Mouse (Mus musculus) cerebellum, postnatal 4 days (tissue): ENCODE data around the gene Rab30.
"Not testable (repeated sequence)": the region's sequence is repeated elsewhere in the genome, so short reads cannot be mapped to it uniquely, and the experiment has no call there.

Experiments used
- DNase-seq, 2 experiments: peaks; one replicate each; pipeline ENCODE4 v3.0.0; 2022; ENCODE audit warnings: low spot score in 2 of 2, mixed read lengths in 1 of 2

Rab30 gene

GRCm38 (mm10) chr7:92750395-92750794, 9.0 kb downstream of the Rab30 start:
- DNase-seq = no peak

GRCm38 (mm10) chr7:92758067-92758466, 16.7 kb downstream of the Rab30 start:
- DNase-seq = no peak

DNA sequence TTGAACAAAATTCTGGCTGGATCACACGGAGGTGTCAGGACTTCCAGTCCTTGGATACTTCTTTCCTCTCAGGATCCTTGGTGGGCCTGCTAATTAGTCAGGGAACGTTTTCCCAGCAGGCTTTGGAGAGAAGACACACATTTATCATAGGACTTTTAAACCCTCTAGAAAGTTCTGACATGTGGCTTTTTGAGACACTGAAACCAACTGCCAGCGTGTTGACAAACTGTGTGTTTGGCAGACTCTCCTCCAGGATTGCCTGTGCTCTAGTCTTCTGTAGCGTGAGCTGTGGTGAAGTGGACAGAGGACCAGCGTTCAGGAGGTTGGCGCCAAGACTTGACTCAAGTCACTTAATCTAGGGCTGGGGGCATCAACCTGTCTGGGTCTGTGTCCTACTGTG, 19.2 kb downstream of the Rab30 start:
- DNase-seq = no peak

GRCm38 (mm10) chr7:92761161-92761560, 19.8 kb downstream of the Rab30 start:
- DNase-seq = no peak

- peak in 1 of 2 experiments; percentile 24 for DNase-seq
Observed at GRCm38 (mm10) chr7:92765426-92765825, 24.0 kb downstream of the Rab30 start.

DNA sequence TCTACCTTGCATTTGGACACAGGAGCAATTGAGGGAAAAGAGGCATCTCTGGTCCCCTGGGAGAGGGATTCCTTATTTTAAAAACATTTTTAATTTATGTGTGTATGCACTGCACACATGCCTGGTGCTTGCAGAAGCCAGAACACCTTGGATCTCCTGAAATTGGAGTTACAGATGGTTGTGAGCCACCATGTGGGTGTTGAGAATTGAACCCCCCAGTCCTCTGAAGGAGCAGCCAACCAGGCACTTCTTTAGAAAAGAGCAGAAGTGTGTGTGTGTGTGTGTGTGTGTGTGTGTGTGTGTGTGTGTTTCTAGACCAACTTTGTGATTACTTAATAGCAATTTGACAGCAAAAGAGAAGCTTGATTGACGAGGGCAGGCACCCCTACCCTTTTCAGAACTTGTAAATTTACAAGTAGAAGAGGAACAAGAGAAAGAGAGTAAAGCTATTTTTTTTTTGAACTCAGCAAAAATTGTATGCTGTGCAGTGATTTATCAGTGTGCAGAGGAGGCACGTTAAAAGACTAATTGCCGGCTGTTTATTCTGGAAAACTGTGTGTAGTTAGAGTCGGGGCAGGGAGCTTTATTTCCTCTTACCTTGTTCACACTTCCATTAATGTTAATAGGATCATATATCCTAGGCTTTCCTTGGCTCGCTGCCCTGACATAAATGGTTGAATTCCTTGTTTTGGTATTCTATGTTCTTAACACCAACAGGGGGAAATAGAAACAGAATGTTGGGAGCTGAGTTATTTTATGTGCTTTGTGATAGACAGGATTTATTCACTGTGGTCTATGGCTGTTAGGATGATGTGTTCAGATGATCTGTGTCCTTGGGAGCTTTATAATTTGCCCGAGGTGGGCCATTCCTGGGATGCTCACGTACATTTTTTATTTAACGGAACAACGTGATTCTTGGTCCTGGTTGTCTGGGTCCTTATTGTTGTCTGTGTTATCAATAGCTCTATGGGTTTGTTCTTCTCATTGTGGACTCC, 25.0 kb downstream of the Rab30 start:
- no peak for DNase-seq

- DNase-seq = not testable (repeated sequence)
Observed at GRCm38 (mm10) chr7:92768116-92768515, 26.7 kb downstream of the Rab30 start.

- no peak for DNase-seq
Observed at GRCm38 (mm10) chr7:92768859-92769258, 27.5 kb downstream of the Rab30 start.

DNA sequence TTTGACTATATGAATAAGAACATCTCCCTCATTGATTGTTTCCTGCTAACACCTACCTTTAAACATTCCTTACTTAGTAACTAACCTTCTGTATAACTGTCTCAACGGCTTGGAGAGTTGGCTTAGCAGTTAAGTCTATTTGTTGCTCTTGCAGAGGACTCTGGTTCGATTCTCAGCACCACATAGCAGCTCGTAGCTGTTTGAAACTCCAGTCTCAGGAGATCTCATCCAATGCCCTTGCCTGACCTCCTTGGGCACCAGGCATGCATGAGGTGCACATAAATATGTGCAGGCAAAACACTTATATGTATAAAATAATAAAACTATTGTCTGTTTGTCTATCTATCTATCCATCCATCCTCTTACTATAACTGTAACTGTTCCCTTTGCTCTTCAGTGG, 31.6 kb downstream of the Rab30 start:
- DNase-seq = no peak

GRCm38 (mm10) chr7:92773596-92773995, 32.2 kb downstream of the Rab30 start:
- no peak for DNase-seq

GRCm38 (mm10) chr7:92774741-92775140, 33.3 kb downstream of the Rab30 start:
- DNase-seq = no peak

GRCm38 (mm10) chr7:92775703-92776102, 34.3 kb downstream of the Rab30 start:
- no peak for DNase-seq

DNA sequence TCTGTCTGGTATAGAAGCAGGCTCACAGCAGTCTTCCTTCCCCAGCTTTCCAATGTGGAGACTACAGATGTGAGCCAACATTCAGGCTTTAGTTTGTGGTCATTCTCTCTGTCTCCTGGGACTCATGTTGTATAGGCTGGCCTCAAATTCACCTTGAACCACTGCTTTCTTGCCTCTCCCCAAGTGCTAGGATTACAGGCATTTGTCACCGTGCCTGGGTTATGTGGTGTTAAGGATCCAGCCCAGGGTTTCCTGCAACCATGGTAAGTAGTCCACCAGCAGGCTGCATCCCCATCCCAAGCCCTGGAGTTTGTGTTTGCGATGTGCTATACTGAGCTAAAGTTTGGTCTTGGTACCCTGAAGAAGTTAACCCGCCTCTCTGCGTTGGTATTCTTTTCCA, 35.2 kb downstream of the Rab30 start:
- DNase-seq = no peak

DNA sequence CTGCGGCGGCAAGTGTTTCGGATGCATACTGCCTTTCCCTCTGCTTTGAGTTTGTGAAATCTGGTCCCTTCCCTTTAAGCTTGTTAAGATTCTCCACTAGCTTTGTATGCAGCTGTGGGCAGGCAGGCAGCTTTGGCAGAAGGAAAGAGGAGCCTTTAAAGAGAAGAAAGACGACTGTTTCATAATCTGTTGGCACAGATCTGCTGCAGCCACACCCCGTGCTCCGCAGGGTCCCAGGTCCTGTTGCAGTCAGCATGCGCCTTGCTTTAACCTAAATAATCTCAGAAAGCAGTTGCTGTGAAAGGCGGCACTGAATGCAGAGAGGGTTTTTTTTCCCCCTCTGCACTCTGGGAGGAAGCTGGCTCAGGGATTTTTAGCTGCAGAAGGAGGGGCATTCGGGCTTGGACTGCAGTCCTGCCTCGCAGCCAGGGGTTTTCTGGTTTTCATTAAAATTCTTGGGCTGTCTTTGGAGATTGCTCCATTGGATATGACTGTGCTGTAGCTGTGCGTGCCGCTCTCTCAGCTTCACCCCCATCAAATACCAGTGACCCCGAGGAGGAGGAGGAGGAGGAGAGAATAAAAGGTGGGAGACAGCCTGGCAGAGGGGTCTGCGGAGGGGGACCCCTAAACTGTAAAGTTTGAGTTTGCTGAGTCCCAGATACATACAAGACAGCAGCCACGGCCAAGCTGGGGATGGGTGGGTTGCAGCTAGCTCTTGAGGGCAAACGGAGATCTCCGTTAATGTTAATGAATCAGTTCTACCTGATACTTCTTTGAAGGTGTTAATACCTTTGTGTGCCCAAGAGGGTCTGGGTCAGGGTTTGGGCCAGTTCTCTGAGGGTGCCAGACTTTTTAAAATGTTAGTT, 35.9 kb downstream of the Rab30 start:
- DNase-seq = peak in 1 of 2 experiments; percentile 26

GRCm38 (mm10) chr7:92779058-92779457, 37.7 kb downstream of the Rab30 start:
- DNase-seq = no peak

GRCm38 (mm10) chr7:92781361-92781760, 40.0 kb downstream of the Rab30 start:
- no peak for DNase-seq

DNA sequence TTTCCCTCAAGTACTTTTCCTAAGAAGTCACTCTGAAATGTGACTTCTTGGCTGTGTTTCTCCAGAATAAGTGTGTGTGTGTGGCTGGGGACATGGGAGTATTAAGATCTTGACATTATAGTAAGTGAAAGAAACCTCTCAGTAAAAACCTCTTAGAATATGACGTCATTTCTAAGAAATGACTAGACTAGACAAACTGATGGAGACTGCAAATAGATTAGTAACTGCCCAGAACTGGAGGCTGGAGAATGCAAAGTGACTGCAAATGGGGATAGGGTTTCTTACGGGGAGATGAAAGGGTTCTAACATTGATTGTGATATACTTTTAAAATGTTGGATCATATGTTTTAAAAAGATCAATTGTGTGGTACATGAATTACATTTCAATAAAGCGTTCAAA, 40.5 kb downstream of the Rab30 start:
- DNase-seq = no peak

GRCm38 (mm10) chr7:92782511-92782910, 41.1 kb downstream of the Rab30 start:
- no peak for DNase-seq

- no peak for DNase-seq
Observed at GRCm38 (mm10) chr7:92783166-92783806, 41.9 kb downstream of the Rab30 start.

DNA sequence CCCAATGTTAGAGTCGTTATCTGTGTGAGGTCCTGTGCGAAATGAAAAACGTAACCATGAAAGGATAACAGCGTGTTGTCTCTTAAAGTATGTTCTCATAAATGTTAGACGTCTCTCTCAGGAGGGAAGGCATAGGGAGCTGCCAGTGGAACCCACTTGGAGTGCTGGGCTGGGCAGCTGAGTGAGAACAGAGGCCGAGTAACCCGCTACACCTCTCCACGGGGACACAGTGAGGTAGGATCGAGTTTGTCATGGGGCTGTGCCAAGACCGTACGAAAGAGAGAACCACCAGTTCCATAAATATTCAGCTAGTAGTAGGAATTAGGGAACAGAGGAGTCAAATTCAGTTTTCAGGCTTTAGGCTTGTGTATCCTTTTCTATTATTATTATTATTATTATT, 42.5 kb downstream of the Rab30 start:
- no peak for DNase-seq

GRCm38 (mm10) chr7:92795749-92796148, 54.3 kb downstream of the Rab30 start:
- peak in 1 of 2 experiments; percentile 13 for DNase-seq

DNA sequence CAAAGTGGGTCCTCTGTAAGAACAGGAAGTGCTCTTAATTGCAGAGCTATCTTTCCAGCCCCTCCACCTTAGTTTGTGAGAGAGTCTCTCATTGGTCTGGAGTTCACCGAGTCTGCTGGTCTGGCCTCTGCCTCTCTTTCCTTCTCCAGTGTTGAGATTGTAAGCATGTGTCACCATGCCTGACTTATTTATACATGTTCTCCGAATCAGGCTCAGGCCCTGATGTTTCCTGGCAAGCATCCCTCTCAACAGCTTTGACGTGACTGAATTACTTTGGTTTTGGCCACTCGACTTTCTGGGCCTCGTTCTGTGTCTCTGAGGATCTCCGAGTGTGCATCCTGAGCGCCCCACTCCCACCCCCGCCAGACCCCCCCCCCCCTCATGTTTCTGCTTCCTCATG, 55.4 kb downstream of the Rab30 start:
- no peak for DNase-seq
